Mouse (Mus musculus) intestine, embryonic 15.5 days (tissue): ENCODE data around the gene Ppm1g. TPM values are rescaled to one million over a fixed set of nuclear protein-coding genes. Genes with fewer than 3 reads are reported as not detected.
A peak's percentile ranks its signal among the peaks of the same experiment; 100 is the strongest.

Experiments used
- ATAC-seq: fragments of 200-750 bp; cut with Nextera tagmentation; 2 replicates; pipeline ENCODE4 v1.8.0; 2017; ENCODE audit warnings: moderate TSS enrichment, moderate library complexity
- H3K27ac ChIP-seq: fragments of 300-500 bp; sonication (generic); 2 replicates; pipeline ENCODE4 v1.5.1; 2015; ENCODE audit warnings: mild to moderate bottlenecking, inconsistent platforms
- H3K27me3 ChIP-seq: fragments of 300-500 bp; sonication (generic); replicated peaks from 2 replicates; pipeline ENCODE4 v1.6.1; 2015; ENCODE audit warnings: inconsistent platforms
- H3K36me3 ChIP-seq: fragments of 300-500 bp; sonication (generic); 2 replicates; pipeline ENCODE4 v1.6.1; 2015; ENCODE audit warnings: inconsistent platforms
- H3K4me1 ChIP-seq: fragments of 300-500 bp; sonication (generic); replicated peaks from 2 replicates; pipeline ENCODE4 v1.6.1; 2015; ENCODE audit warnings: inconsistent platforms
- H3K4me2 ChIP-seq: fragments of 300-500 bp; sonication (generic); replicated peaks from 2 replicates; pipeline ENCODE4 v1.6.1; 2015; ENCODE audit warnings: mild to moderate bottlenecking, inconsistent platforms
- H3K4me3 ChIP-seq: fragments of 300-500 bp; sonication (generic); replicated peaks from 2 replicates; pipeline ENCODE4 v1.5.1; 2015; ENCODE audit warnings: inconsistent platforms
- H3K9ac ChIP-seq: fragments of 300-500 bp; sonication (generic); 2 replicates; pipeline ENCODE4 v1.6.1; 2015; ENCODE audit warnings: inconsistent platforms
- H3K9me3 ChIP-seq: fragments of 300-500 bp; sonication (generic); 2 replicates; pipeline ENCODE4 v1.6.1; 2016; ENCODE audit warnings: inconsistent platforms
- WGBS: fragments of 180-500 bp; shearing (Covaris S2); methylation state at CpG from one replicate; pipeline ENCODE4 v1.1.7; 2015; 5-methylcytosine and 5-hydroxymethylcytosine counted together
- polyA plus RNA-seq: library from polyadenylated mRNA; unstranded; fragments of >200 nt; fragmentation: Nextera tagmentation; extraction: Ambion mirVana; gene quantifications from 2 replicates; pipeline ENCODE4 v1.2.1, GENCODE M21; 2015

The Ppm1g gene
- polyA plus RNA-seq, 1 experiment from 2014 or later, result 124 TPM

- H3K36me3 ChIP-seq, result no peaks in the 10 kb centered on the region
- peak within 1 kb of the TSS; percentile 70 for H3K9ac ChIP-seq
- ATAC-seq, result peak; percentile 98
- no peaks in the 10 kb centered on the region for H3K9me3 ChIP-seq
- H3K4me3 ChIP-seq, result peak within 1 kb of the TSS; percentile 79
- peak within 1 kb of the TSS; percentile 100 for H3K27ac ChIP-seq
- H3K4me1 ChIP-seq, result no peaks in the 10 kb centered on the region
- no peaks in the 10 kb centered on the region for H3K27me3 ChIP-seq
- H3K4me2 ChIP-seq, result peak within 1 kb of the TSS; percentile 81
- WGBS, result under 1% methylated on average over 59 of the region's 59 CpGs
Observed at GRCm38 (mm10) chr5:31179766-31180630, 40.5 kb downstream of the Ppm1g start, which contains the start of the genes Gm29609 and Gtf3c2. Gene Gm29609 (minus strand): TSS chr5:31179911. Gene Gtf3c2 (minus strand): TSS chr5:31180144.

DNA sequence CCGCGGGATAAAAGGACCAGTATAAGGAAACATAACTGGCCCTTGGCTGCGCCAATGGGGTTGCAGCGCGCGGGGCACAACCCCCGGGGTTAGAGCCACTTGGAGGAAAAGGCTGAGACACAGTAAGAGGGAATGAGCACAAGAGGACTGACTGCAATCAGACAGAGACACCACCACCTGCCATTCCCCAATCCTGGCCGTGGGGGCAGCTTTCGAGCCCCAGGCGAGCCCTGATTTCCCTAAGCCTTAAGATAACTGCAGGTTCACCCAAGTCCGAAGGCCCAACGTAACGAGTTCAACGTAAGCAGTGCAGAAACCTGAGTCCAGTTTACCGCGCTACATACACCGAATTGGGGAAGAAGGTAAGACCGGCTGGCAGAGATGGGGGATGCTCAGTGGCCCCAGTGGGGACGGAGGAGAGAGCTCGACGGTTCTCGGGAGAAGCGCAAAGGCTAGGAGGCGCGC, 41.2 kb downstream of the Ppm1g start:
- ATAC-seq, result peak; percentile 79
- H3K9me3 ChIP-seq, result no peaks in the 10 kb centered on the region
- WGBS, result 0% methylated on average over 25 of the region's 25 CpGs

DNA sequence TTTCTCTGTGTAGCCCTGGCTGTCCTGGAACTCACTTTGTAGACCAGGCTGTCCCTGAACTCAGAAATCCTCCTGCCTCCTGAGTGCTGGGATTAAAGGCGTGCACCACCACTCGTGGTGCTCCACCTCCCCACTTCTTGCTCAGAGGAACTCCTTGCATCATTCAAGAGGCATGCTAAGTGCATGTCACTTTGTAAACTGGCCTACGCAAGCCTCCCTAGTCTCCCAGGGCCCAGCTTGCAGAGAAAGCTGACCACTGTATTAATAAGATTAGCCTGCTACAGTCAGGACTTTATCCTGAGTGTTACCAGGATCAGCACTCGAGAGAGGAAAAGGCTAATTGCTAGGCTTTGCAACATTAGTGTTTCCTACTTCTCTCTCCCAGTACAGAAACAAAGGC, 51.9 kb downstream of the Ppm1g start:
- H3K9ac ChIP-seq, result no peak overlapping the region
- ATAC-seq, result no peak
- H3K9me3 ChIP-seq, result no peaks in the 10 kb centered on the region
- 89% methylated on average over 4 of the region's 4 CpGs for WGBS
- no peak overlapping the region for H3K27ac ChIP-seq
- no peaks in the 10 kb centered on the region for H3K27me3 ChIP-seq
- H3K4me3 ChIP-seq, result no peak overlapping the region
- peaks cover 58% of the 10 kb centered on the region for H3K36me3 ChIP-seq
- no peak overlapping the region for H3K4me2 ChIP-seq
- H3K4me1 ChIP-seq, result no peaks in the 10 kb centered on the region

More for the DNA sequence above, 41.2 kb downstream of the Ppm1g start:
- Histone ChIP-seq H3K4me1 (no peaks in the 10 kb centered on the region), H3K9ac (peak overlapping the region; percentile 70), H3K27me3 (no peaks in the 10 kb centered on the region), H3K4me2 (peak overlapping the region; percentile 81), H3K4me3 (peak overlapping the region; percentile 79), H3K27ac (peak overlapping the region; percentile 100), H3K36me3 (no peaks in the 10 kb centered on the region)

- ATAC-seq, result no peak
- Histone ChIP-seq H3K27me3 (no peaks in the 10 kb centered on the region), H3K27ac (no peak overlapping the region), H3K4me3 (no peak overlapping the region), H3K4me2 (no peak overlapping the region), H3K9me3 (no peaks in the 10 kb centered on the region), H3K9ac (no peak overlapping the region), H3K4me1 (no peaks in the 10 kb centered on the region), H3K36me3 (peaks cover 62% of the 10 kb centered on the region)
- 92% methylated on average over 1 of the region's 1 CpGs for WGBS
Observed at GRCm38 (mm10) chr5:31164878-31165277, 55.6 kb downstream of the Ppm1g start.

DNA sequence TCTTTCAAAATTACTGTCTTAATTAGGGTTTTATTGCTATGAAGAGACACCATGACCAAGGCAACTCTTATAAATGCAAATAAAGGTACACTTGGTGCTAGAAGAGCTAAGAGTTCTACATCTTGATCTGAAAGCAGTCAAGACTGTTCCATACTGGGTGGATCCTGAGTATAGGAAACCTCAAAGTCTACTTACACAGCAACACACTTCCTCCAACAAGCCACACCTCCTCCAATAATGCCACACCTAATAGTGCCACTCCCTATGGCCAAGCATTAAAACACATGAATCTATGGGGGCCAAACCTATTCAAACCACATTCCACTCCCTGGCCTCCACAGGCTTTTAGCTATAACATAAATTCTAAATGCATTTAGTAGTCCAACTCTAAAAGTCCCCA, 58.0 kb downstream of the Ppm1g start:
- Histone ChIP-seq H3K27me3 (no peaks in the 10 kb centered on the region), H3K27ac (no peak overlapping the region), H3K4me1 (no peaks in the 10 kb centered on the region), H3K9me3 (no peaks in the 10 kb centered on the region), H3K36me3 (peaks cover 49% of the 10 kb centered on the region), H3K4me3 (no peak overlapping the region), H3K4me2 (no peak overlapping the region), H3K9ac (no peak overlapping the region)
- peak; percentile 68; the same call in 1 of the 2 replicates for ATAC-seq

GRCm38 (mm10) chr5:31154152-31154553, 66.3 kb downstream of the Ppm1g start, which contains the start of gene Mpv17:
Gene Mpv17 (minus strand): TSS chr5:31154251.
- Histone ChIP-seq H3K36me3 (peaks cover 10% of the 10 kb centered on the region), H3K9me3 (no peaks in the 10 kb centered on the region), H3K4me2 (peak within 1 kb of the TSS; percentile 83), H3K9ac (peak within 1 kb of the TSS; percentile 78), H3K27me3 (no peaks in the 10 kb centered on the region), H3K4me1 (peaks cover 9% of the 10 kb centered on the region; the same call in 1 of the 2 replicates), H3K27ac (peak within 1 kb of the TSS; percentile 61), H3K4me3 (peak within 1 kb of the TSS; percentile 74)
- WGBS, result under 1% methylated on average over 19 of the region's 19 CpGs
- ATAC-seq, result peak; percentile 96

- peak overlapping the region; percentile 61; the same call in 1 of the 2 replicates for H3K27ac ChIP-seq
- H3K27me3 ChIP-seq, result no peaks in the 10 kb centered on the region
Observed at GRCm38 (mm10) chr5:31153516-31154151, 66.9 kb downstream of the Ppm1g start.

More at GRCm38 (mm10) chr5:31153516-31154151, 66.9 kb downstream of the Ppm1g start:
- no peaks in the 10 kb centered on the region for H3K9me3 ChIP-seq
- H3K4me3 ChIP-seq, result peak overlapping the region; percentile 74
- ATAC-seq, result peak; percentile 51
- WGBS, result 33% methylated on average over 6 of the region's 6 CpGs
- peaks cover 10% of the 10 kb centered on the region for H3K36me3 ChIP-seq
- H3K4me2 ChIP-seq, result peak overlapping the region; percentile 83
- peaks cover 9% of the 10 kb centered on the region; the same call in 1 of the 2 replicates for H3K4me1 ChIP-seq
- H3K9ac ChIP-seq, result peak overlapping the region; percentile 78

Other genes with a start within 250 kb of the Ppm1g start
- gene Atraid, start 172.4 kb downstream of the Ppm1g start, polyA plus RNA-seq, result 164 and 171 TPM in 2 replicates
- 12.8 and 15.1 TPM in 2 replicates for gene Slc5a6, start 171.8 kb downstream of the Ppm1g start, polyA plus RNA-seq
- gene Cad, start 165.9 kb downstream of the Ppm1g start, polyA plus RNA-seq, result 24.2 and 25.2 TPM in 2 replicates
- not detected in 2 replicates for gene Dnajc5g, start 114.4 kb downstream of the Ppm1g start, polyA plus RNA-seq
- 0.26 and 0.34 TPM in 2 replicates for gene Slc30a3, start 112.5 kb downstream of the Ppm1g start, polyA plus RNA-seq
- gene Trim54, start 104.0 kb downstream of the Ppm1g start, polyA plus RNA-seq, result not detected in 2 replicates
- gene Ucn, start 81.9 kb downstream of the Ppm1g start, polyA plus RNA-seq, result not detected in 2 replicates
- gene Mpv17, start 66.4 kb downstream of the Ppm1g start, polyA plus RNA-seq, result 57.1 and 67.9 TPM in 2 replicates
- gene Gm29609, start 40.8 kb downstream of the Ppm1g start, polyA plus RNA-seq, result 2.1 and 2.4 TPM in 2 replicates
- 56.6 and 63.4 TPM in 2 replicates for gene Gtf3c2, start 40.5 kb downstream of the Ppm1g start, polyA plus RNA-seq
- 131 and 136 TPM in 2 replicates for gene Snx17, start 27.5 kb downstream of the Ppm1g start, polyA plus RNA-seq
- gene Eif2b4, start 27.3 kb downstream of the Ppm1g start, polyA plus RNA-seq, result 58.0 and 67.3 TPM in 2 replicates
- gene Zfp513, start 18.4 kb downstream of the Ppm1g start, polyA plus RNA-seq, result 8.1 and 8.8 TPM in 2 replicates
- gene Nrbp1, start 20.2 kb upstream of the Ppm1g start, polyA plus RNA-seq, result 133 and 136 TPM in 2 replicates
- gene Gm9970, start 20.5 kb upstream of the Ppm1g start, polyA plus RNA-seq, result 0.33 TPM in 1 of 2 replicates, not detected in the other
- 66.8 and 70.0 TPM in 2 replicates for gene Krtcap3, start 31.0 kb upstream of the Ppm1g start, polyA plus RNA-seq
- gene Ift172, start 70.4 kb upstream of the Ppm1g start, polyA plus RNA-seq, result 20.1 and 21.4 TPM in 2 replicates
- gene Fndc4, start 75.4 kb upstream of the Ppm1g start, polyA plus RNA-seq, result 27.9 and 29.6 TPM in 2 replicates
- 0.52 and 0.54 TPM in 2 replicates for gene Gckr, start 76.8 kb upstream of the Ppm1g start, polyA plus RNA-seq
- 37.6 and 40.1 TPM in 2 replicates for gene Zfp512, start 231.7 kb upstream of the Ppm1g start, polyA plus RNA-seq